Mouse (Mus musculus) splenic B cell, adult 2 months (primary cell): ENCODE results near the gene Sox14.

Experiments used
- DNase-seq: peaks from one replicate; pipeline ENCODE4 v3.0.0-alpha.2; 2011; ENCODE audit warnings: low read depth, low spot score
- H3K27me3 ChIP-seq: 2 replicates; pipeline ENCODE4 v1.6.1; 2012; ENCODE audit warnings: mild to moderate bottlenecking, low read length, moderate library complexity, mixed read lengths; ENCODE audit not compliant: control insufficient read depth, poor library complexity, insufficient read depth, severe bottlenecking
- H3K36me3 ChIP-seq: 2 replicates; pipeline ENCODE4 v1.6.1; 2012; ENCODE audit warnings: mild to moderate bottlenecking, low read length, moderate library complexity, mixed read lengths; ENCODE audit not compliant: control insufficient read depth, poor library complexity, insufficient read depth, severe bottlenecking

The Sox14 gene

GRCm38 (mm10) chr9:99869275-99869674, 6.7 kb downstream of the Sox14 start:
- Histone ChIP-seq H3K27me3 (no peaks in the 10 kb centered on the region), H3K36me3 (no peaks in the 10 kb centered on the region)
- DNase-seq = no peak

- no peak for DNase-seq
These were observed 7.4 kb downstream of the Sox14 start for GRCm38 (mm10) chr9:99868606-99869005.

GRCm38 (mm10) chr9:99868054-99868453, 7.9 kb downstream of the Sox14 start:
- H3K27me3 ChIP-seq = no peaks in the 10 kb centered on the region
- DNase-seq = no peak
- H3K36me3 ChIP-seq = no peaks in the 10 kb centered on the region

More at GRCm38 (mm10) chr9:99868606-99869005, 7.4 kb downstream of the Sox14 start:
- H3K36me3 ChIP-seq = no peaks in the 10 kb centered on the region
- no peaks in the 10 kb centered on the region for H3K27me3 ChIP-seq

DNA sequence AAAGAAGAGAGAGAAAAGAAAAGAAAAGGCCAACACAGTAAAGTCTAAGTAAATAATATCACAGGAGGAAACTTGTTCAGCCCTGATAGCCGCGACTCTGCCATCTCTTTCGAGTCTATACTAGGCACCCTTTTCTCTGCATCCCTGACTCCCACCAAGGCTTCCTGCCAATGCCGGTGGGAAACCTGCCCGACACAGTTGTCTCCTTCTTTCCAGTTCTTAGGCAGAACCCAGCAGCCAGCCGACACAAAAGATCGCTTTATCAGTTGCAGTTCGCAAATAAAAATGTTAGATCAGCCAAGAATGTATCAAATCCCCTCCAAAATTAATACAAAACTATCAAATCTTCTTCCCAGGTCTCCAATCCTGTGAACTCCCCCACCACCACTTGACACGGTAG, 13.0 kb downstream of the Sox14 start:
- Histone ChIP-seq H3K36me3 (no peaks in the 10 kb centered on the region), H3K27me3 (no peaks in the 10 kb centered on the region)
- no peak for DNase-seq

DNA sequence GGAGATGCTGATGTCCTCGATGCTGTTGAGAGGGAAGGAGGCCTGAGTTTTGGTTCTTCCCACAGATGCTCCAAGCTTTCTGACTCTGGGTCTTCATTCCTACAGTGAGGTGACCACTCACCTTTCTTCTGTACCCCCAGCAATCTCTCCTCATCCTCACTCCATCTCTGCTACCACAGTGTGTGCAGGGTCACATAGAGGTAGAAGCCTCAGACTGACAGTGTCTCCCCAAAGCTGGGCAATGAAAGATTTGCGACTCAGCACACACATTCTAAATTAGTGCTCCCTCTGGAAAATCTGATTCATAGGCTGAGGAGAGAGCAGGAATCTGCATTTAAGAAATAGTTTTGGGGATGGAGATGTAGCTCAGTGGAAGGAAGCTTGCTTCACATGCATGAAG, 21.5 kb downstream of the Sox14 start:
- no peaks in the 10 kb centered on the region for H3K36me3 ChIP-seq

DNA sequence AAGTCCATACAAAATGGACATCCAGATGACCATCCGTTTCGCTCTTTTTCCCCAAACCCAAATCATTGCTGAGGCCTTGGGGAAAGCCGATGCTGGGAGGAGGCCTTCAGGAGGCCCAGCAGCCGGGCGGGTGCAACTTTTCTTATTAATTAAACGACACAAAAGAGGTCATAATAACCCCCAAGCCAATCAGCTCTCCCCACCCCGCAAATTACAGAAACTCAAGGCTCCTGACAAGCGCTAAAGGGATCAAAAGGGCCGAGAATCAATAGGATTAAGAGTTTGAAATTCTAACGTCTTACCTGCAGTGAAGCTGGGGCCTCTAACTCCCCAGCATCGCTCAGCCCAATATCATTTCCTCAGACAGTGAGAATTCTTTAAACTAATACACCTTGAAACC, 22.6 kb downstream of the Sox14 start:
- H3K27me3 ChIP-seq = no peaks in the 10 kb centered on the region
- no peak for DNase-seq
- H3K36me3 ChIP-seq = no peaks in the 10 kb centered on the region

More for the DNA sequence above, 21.5 kb downstream of the Sox14 start:
- no peaks in the 10 kb centered on the region for H3K27me3 ChIP-seq
- no peak for DNase-seq

- Histone ChIP-seq H3K36me3 (no peaks in the 10 kb centered on the region), H3K27me3 (no peaks in the 10 kb centered on the region)
- DNase-seq = no peak
These were observed 25.6 kb downstream of the Sox14 start for GRCm38 (mm10) chr9:99850354-99850753.

DNA sequence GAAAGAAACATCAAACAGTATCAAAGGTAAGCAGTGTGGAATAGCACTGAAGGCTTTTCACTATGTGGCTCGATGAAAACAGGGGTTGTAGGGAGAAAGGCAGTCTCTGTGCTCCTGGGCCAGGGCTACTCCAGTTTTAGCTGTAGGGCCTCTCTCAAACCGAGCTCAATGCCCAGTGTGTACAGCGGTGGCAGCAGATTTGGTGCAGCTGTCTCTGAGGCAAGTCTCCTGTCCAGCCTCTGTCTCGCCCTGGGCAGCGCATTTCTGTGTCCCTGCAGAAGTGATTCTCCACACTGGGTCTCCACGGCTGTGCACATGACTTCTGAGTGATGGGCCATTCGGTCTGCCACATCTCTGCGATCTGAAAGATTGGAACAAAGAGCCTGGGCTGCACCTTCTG, 27.6 kb downstream of the Sox14 start:
- no peaks in the 10 kb centered on the region for H3K27me3 ChIP-seq
- no peak for DNase-seq
- H3K36me3 ChIP-seq = no peaks in the 10 kb centered on the region

DNA sequence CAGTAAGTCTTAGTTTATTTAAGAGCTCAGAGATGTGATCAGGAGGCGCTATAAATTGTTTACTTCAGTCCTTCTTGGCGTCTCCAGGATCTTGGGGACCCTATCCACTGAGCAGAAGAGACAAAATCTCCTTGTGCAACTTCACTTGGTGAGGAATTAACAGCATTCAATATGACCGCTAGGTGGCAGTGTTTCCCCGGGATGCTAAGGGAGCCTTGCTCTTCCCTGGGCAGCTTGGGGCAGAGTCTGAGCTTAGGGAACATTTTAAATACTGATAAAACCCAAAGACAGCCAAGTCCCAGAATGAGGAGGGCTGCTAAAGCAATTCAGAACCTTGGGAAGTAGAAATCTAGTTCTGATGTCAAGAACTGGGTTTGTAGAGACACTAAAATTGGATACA, 29.1 kb downstream of the Sox14 start:
- peak; percentile 37 for DNase-seq
- Histone ChIP-seq H3K36me3 (no peaks in the 10 kb centered on the region), H3K27me3 (no peaks in the 10 kb centered on the region)

GRCm38 (mm10) chr9:99839367-99839766, 36.6 kb downstream of the Sox14 start:
- DNase-seq = no peak
- Histone ChIP-seq H3K27me3 (no peaks in the 10 kb centered on the region), H3K36me3 (no peaks in the 10 kb centered on the region)

GRCm38 (mm10) chr9:99838877-99839276, 37.1 kb downstream of the Sox14 start:
- no peaks in the 10 kb centered on the region for H3K36me3 ChIP-seq
- DNase-seq = no peak

GRCm38 (mm10) chr9:99836707-99837106, 39.3 kb downstream of the Sox14 start:
- Histone ChIP-seq H3K27me3 (no peaks in the 10 kb centered on the region), H3K36me3 (no peaks in the 10 kb centered on the region)
- DNase-seq = no peak

More at GRCm38 (mm10) chr9:99838877-99839276, 37.1 kb downstream of the Sox14 start:
- H3K27me3 ChIP-seq = no peaks in the 10 kb centered on the region

- H3K27me3 ChIP-seq = no peaks in the 10 kb centered on the region
- DNase-seq = no peak
- no peaks in the 10 kb centered on the region for H3K36me3 ChIP-seq
These were observed 40.1 kb downstream of the Sox14 start for GRCm38 (mm10) chr9:99835624-99836430.
